ENCODE assay signal across 24 mouse cellular contexts in the genomic region with DNA sequence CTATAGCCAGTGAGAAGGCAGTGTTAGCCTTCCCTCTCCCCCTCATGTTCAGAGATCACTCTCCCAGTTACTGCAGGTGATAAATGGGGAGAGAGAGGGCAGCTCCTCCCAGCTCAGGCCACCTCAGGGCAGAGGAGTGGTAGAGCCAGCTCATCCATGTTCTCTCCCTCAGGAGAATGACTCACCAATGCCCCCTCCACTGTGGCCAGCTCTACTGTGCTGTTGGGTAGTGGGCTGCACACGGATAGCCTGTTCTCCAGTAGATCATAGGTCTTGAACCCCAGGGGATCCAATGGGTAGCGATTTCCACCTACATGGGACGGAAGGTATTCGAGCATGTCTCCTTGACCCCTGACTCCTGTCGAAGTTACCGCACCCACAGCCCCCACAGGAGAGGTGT.
DNase-seq lines count a peak whose midpoint lies in the region; ATAC-seq and TF ChIP-seq lines count a peak whose summit lies in the region.
"Had no signal": no experiment of that assay in that cellular context is flagged by ENCODE, and none has a peak within 500 bp of the region (broad histone marks: within the 10 kb centered on the region; RNA-seq: fewer than 3 reads in every experiment).

No protein-coding gene starts in this region.

- H3K36me3 ChIP-seq in heart, adult 2 months (ENCODE audit: control insufficient read depth, insufficient read depth, low read length) = no peaks in the 10 kb centered on the region
- H3K36me3 ChIP-seq in heart, embryonic 15.5 days = no peaks in the 10 kb centered on the region
- no peaks in the 10 kb centered on the region for H3K36me3 ChIP-seq in kidney, embryonic 16.5 days (ENCODE audit: insufficient read depth, low read length)
- no peaks in the 10 kb centered on the region for H3K36me3 ChIP-seq in kidney, adult 2 months (ENCODE audit: control insufficient read depth, insufficient read depth, low read length)
- H3K36me3 ChIP-seq in megakaryocyte, embryonic 14.5 days (replicated peaks; ENCODE audit: low read length) = no peaks in the 10 kb centered on the region
- H3K36me3 ChIP-seq: embryonic facial prominence, embryonic 10.5 days; embryonic facial prominence, embryonic 12.5 days; G1E had no signal

- no peak overlapping the region for H3K27ac ChIP-seq in heart, adult 2 months
- no peak overlapping the region for H3K27ac ChIP-seq in heart, embryonic 15.5 days
- H3K27ac ChIP-seq in kidney, embryonic 16.5 days (ENCODE audit: low read length) = no peak overlapping the region
- no peak overlapping the region for H3K27ac ChIP-seq in kidney, adult 2 months (ENCODE audit: insufficient read depth, low read depth, low read length)
- H3K27ac ChIP-seq: embryonic facial prominence, embryonic 10.5 days; embryonic facial prominence, embryonic 12.5 days; forebrain, embryonic 13.5 days had no signal

- intact Hi-C loops in heart, adult 2 months (cut with DNase I) = no loop called here

- H3K4me3 ChIP-seq in heart, adult 2 months = no peak overlapping the region
- H3K4me3 ChIP-seq in heart, embryonic 15.5 days = no peak overlapping the region
- no peak overlapping the region for H3K4me3 ChIP-seq in kidney, embryonic 16.5 days (ENCODE audit: low read length)
- H3K4me3 ChIP-seq in kidney, adult 2 months (ENCODE audit: insufficient read depth, low read depth, low read length) = no peak overlapping the region
- peak overlapping the region; percentile 7 for H3K4me3 ChIP-seq in megakaryocyte, embryonic 14.5 days (replicated peaks)
- H3K4me3 ChIP-seq: embryonic facial prominence, embryonic 10.5 days; embryonic facial prominence, embryonic 12.5 days; forebrain, embryonic 13.5 days had no signal

- no peaks in the 10 kb centered on the region for H3K9me3 ChIP-seq in heart, embryonic 15.5 days (replicated peaks)
- no peaks in the 10 kb centered on the region for H3K9me3 ChIP-seq in kidney, embryonic 16.5 days (ENCODE audit: low read length)
- H3K9me3 ChIP-seq in megakaryocyte, embryonic 14.5 days = peaks cover 29% of the 10 kb centered on the region
- H3K9me3 ChIP-seq: embryonic facial prominence, embryonic 10.5 days; embryonic facial prominence, embryonic 12.5 days; forebrain, embryonic 13.5 days had no signal

- WGBS in heart, adult 2 months = 88% methylated on average over 6 of the region's 6 CpGs
- WGBS in heart, embryonic 15.5 days = 92% methylated on average over 6 of the region's 6 CpGs
- 86% methylated on average over 6 of the region's 6 CpGs for WGBS in kidney, embryonic 16.5 days
- WGBS in kidney, adult 2 months = 84% methylated on average over 6 of the region's 6 CpGs

- no peak overlapping the region for H3K4me2 ChIP-seq in heart, embryonic 15.5 days
- no peak overlapping the region for H3K4me2 ChIP-seq in kidney, embryonic 16.5 days (replicated peaks; ENCODE audit: low read depth, low read length)
- H3K4me2 ChIP-seq: embryonic facial prominence, embryonic 12.5 days; forebrain, embryonic 13.5 days had no signal

- no peak for TF ChIP-seq CTCF in heart, adult 2 months (IDR thresholded peaks at IDR 0.05)
- no peak for TF ChIP-seq CTCF in kidney, adult 2 months (conservative IDR thresholded peaks at IDR 0.05; ENCODE audit: insufficient read depth, insufficient read length, low read depth, low read length)

- no peak overlapping the region for H3K9ac ChIP-seq in heart, adult 2 months (ENCODE audit: low read depth, low read length)
- no peak overlapping the region for H3K9ac ChIP-seq in heart, embryonic 15.5 days
- H3K9ac ChIP-seq in kidney, embryonic 16.5 days (replicated peaks; ENCODE audit: low read length) = no peak overlapping the region
- H3K9ac ChIP-seq: embryonic facial prominence, embryonic 12.5 days; forebrain, embryonic 13.5 days had no signal

- H3K27me3 ChIP-seq in heart, adult 2 months (ENCODE audit: control insufficient read depth, insufficient read depth, low read length) = no peaks in the 10 kb centered on the region
- no peaks in the 10 kb centered on the region for H3K27me3 ChIP-seq in heart, embryonic 15.5 days
- no peaks in the 10 kb centered on the region for H3K27me3 ChIP-seq in kidney, embryonic 16.5 days (ENCODE audit: insufficient read depth, low read length)
- H3K27me3 ChIP-seq in kidney, adult 2 months (replicated peaks; ENCODE audit: control insufficient read depth, insufficient read depth, low read length) = no peaks in the 10 kb centered on the region
- no peaks in the 10 kb centered on the region for H3K27me3 ChIP-seq in megakaryocyte, embryonic 14.5 days (replicated peaks)
- H3K27me3 ChIP-seq: embryonic facial prominence, embryonic 12.5 days; forebrain, embryonic 13.5 days; Patski had no signal

- no peaks in the 10 kb centered on the region for H3K4me1 ChIP-seq in heart, adult 2 months (ENCODE audit: control insufficient read depth, insufficient read depth, low read length)
- no peaks in the 10 kb centered on the region for H3K4me1 ChIP-seq in heart, embryonic 15.5 days (replicated peaks)
- H3K4me1 ChIP-seq in kidney, embryonic 16.5 days (ENCODE audit: insufficient read depth, low read length) = no peaks in the 10 kb centered on the region
- 0 out of 2 replicates have a peak, but pooled peaks cover 4% of the 10 kb centered on the region for H3K4me1 ChIP-seq in kidney, adult 2 months (ENCODE audit: control insufficient read depth, insufficient read depth, low read length)
- no peaks in the 10 kb centered on the region for H3K4me1 ChIP-seq in megakaryocyte, embryonic 14.5 days
- H3K4me1 ChIP-seq: embryonic facial prominence, embryonic 10.5 days; embryonic facial prominence, embryonic 12.5 days; forebrain, embryonic 13.5 days had no signal

- no peak for TF ChIP-seq POLR2A in heart, adult 2 months (IDR thresholded peaks at IDR 0.05; ENCODE audit: insufficient read depth, low read depth, low read length)
- TF ChIP-seq POLR2A in kidney, adult 2 months (IDR thresholded peaks at IDR 0.05; ENCODE audit: low read depth, low read length) = no peak

- ATAC-seq in heart, embryonic 15.5 days (replicated peaks; ENCODE audit: insufficient number of reproducible peaks, insufficient read depth, low FRiP score, low read depth) = 0 out of 2 replicates have a peak, but pooled peaks have one; percentile 31
- ATAC-seq in kidney, embryonic 16.5 days (ENCODE audit: low FRiP score, low TSS enrichment) = peak; percentile 31; the same call in 1 of the 2 replicates
- ATAC-seq in megakaryocyte, adult 5-6 weeks (ENCODE audit: poor library complexity, severe bottlenecking) = no peak
- ATAC-seq: activated CD4-positive, CD25-positive, alpha-beta regulatory T cell, adult 4 months; CD4-positive, CD25-positive, alpha-beta regulatory T cell, adult 4 months; forebrain, embryonic 13.5 days; Patski had no signal

- peak; percentile 76 for DNase-seq in heart, adult 11 months
- no peak for DNase-seq in heart, adult 2 months
- DNase-seq in heart, adult 9 months (ENCODE audit: low spot score in 2 of 2) = no peak
- DNase-seq in kidney, adult 2 months = no peak
- DNase-seq: adrenal gland, adult 8-10 months; adrenal gland, postnatal 14 days; adrenal gland, postnatal 36 days; B cell, adult 2 months; cerebellum, adult 11-12 months; cerebellum, adult 2 months; cerebellum, adult 9-10 months; cerebellum, postnatal 10 days; cerebellum, postnatal 25 days had no signal

- no peaks in the 10 kb centered on the region for H3K79me2 ChIP-seq in heart, adult 2 months (replicated peaks; ENCODE audit: control insufficient read depth, insufficient read depth, low read length)

- no peak for TF ChIP-seq EP300 in heart, adult 2 months (IDR thresholded peaks at IDR 0.05; ENCODE audit: insufficient read depth, low read depth, low read length)
